Mouse (Mus musculus): ENCODE data around the gene Btbd35f14. TPM values are rescaled to one million over a fixed set of nuclear protein-coding genes. Genes with fewer than 3 reads are reported as not detected.

Btbd35f14 gene
- polyA plus RNA-seq (2014; fragmentation: Illumina TruSeq; extraction: RNeasy Lipid Tissue Mini Kit (QIAGEN cat#74804); ENCODE audit: low read depth, low replicate concordance), result not detected

GRCm38 (mm10) chrX:33702249-33702648, at the start of gene Btbd35f14:
TSS of gene Btbd35f14 (minus strand) at chrX:33702349.

GRCm38 (mm10) chrX:33656872-33657271, 45.3 kb downstream of the Btbd35f14 start, which contains the start of gene Btbd35f13:
TSS of gene Btbd35f13 (plus strand) at chrX:33657172.

Other genes with a start within 250 kb of the Btbd35f14 start
- gene Btbd35f15, start 125.0 kb downstream of the Btbd35f14 start, polyA plus RNA-seq (2014; fragmentation: Illumina TruSeq; extraction: RNeasy Lipid Tissue Mini Kit (QIAGEN cat#74804); ENCODE audit: low read depth, low replicate concordance), result not detected
- not detected for gene Btbd35f13, start 45.2 kb downstream of the Btbd35f14 start, polyA plus RNA-seq (2014; fragmentation: Illumina TruSeq; extraction: RNeasy Lipid Tissue Mini Kit (QIAGEN cat#74804); ENCODE audit: low read depth, low replicate concordance)

Data from kidney, adult 10 weeks (tissue).